Mouse (Mus musculus) myocyte (in vitro differentiated cells): Measurements from ENCODE around the gene Rchy1. TPM values are rescaled to one million over a fixed set of nuclear protein-coding genes. Genes with fewer than 3 reads are reported as not detected.

Experiments used
- H3K27me3 ChIP-seq: one replicate; pipeline ENCODE4 v1.6.1; 2011; ENCODE audit not compliant: control insufficient read depth, insufficient read depth, insufficient read length
- H3K36me3 ChIP-seq: one replicate; pipeline ENCODE4 v1.6.1; 2011; ENCODE audit not compliant: control insufficient read depth, insufficient read depth
- H3K4me2 ChIP-seq: one replicate; pipeline ENCODE4 v1.6.1; 2011; ENCODE audit warnings: low read depth, control low read depth
- H3K4me3 ChIP-seq: one replicate; pipeline ENCODE4 v1.5.1; 2011; ENCODE audit warnings: mild to moderate bottlenecking, control low read depth, moderate library complexity
- H3K79me2 ChIP-seq: one replicate; pipeline ENCODE4 v1.6.1; 2011; ENCODE audit not compliant: control insufficient read depth, insufficient read depth
- H3ac ChIP-seq: one replicate; pipeline ENCODE4 v1.6.1; 2011; ENCODE audit not compliant: control insufficient read depth, insufficient read length
- CEBPB ChIP-seq: IDR thresholded peaks from 2 replicates; pipeline ENCODE4 v1.6.1; 2011; ENCODE audit warnings: mild to moderate bottlenecking, moderate library complexity; ENCODE audit not compliant: poor library complexity, insufficient read depth, severe bottlenecking
- E2F4 ChIP-seq: IDR thresholded peaks from one replicate; pipeline ENCODE4 v1.6.1; 2011; ENCODE audit warnings: mild to moderate bottlenecking, control low read depth, moderate library complexity; ENCODE audit not compliant: insufficient read depth
- MAX ChIP-seq: IDR thresholded peaks from one replicate; pipeline ENCODE4 v1.6.1; 2011; ENCODE audit warnings: low read depth, mild to moderate bottlenecking, control low read depth
- MYOD1 ChIP-seq, 3 experiments: IDR thresholded peaks; one replicate each; pipeline ENCODE4 v1.6.1; 2011; ENCODE audit warnings: control low read depth in 2 of 3, low read depth in 2 of 3, mild to moderate bottlenecking in 2 of 3, moderate library complexity in 1 of 3; ENCODE audit not compliant: insufficient read length in 2 of 3, control insufficient read depth in 1 of 3
- MYOG ChIP-seq, 3 experiments: IDR thresholded peaks; one replicate each; pipeline ENCODE4 v1.6.1; 2011; ENCODE audit warnings: control low read depth in 2 of 3, low read depth in 2 of 3, mild to moderate bottlenecking in 2 of 3; ENCODE audit not compliant: insufficient read length in 2 of 3, control insufficient read depth in 1 of 3, insufficient read depth in 1 of 3
- POLR2A ChIP-seq: IDR thresholded peaks from one replicate; pipeline ENCODE4 v1.6.1; 2011; ENCODE audit warnings: low read depth, mild to moderate bottlenecking, control low read depth, moderate library complexity; ENCODE audit not compliant: insufficient read length
- POLR2AphosphoS2 ChIP-seq: IDR thresholded peaks from one replicate; pipeline ENCODE4 v1.6.1; 2011; ENCODE audit warnings: low read depth, control low read depth; ENCODE audit not compliant: insufficient read length
- REST ChIP-seq: IDR thresholded peaks from one replicate; pipeline ENCODE4 v1.6.1; 2011; ENCODE audit warnings: mild to moderate bottlenecking, control low read depth, moderate library complexity; ENCODE audit not compliant: insufficient read depth, insufficient read length
- SRF ChIP-seq: IDR thresholded peaks from one replicate; pipeline ENCODE4 v1.6.1; 2011; ENCODE audit warnings: low read depth; ENCODE audit not compliant: control insufficient read depth, insufficient read length
- TCF12 ChIP-seq: IDR thresholded peaks from one replicate; pipeline ENCODE4 v1.6.1; 2011; ENCODE audit warnings: mild to moderate bottlenecking, control low read depth; ENCODE audit not compliant: poor library complexity, insufficient read depth, severe bottlenecking
- TCF3 ChIP-seq: IDR thresholded peaks from one replicate; pipeline ENCODE4 v1.6.1; 2011; ENCODE audit warnings: low read depth, control low read depth; ENCODE audit not compliant: insufficient read length
- USF1 ChIP-seq: IDR thresholded peaks from one replicate; pipeline ENCODE4 v1.6.1; 2011; ENCODE audit warnings: low read depth, mild to moderate bottlenecking, control low read depth, moderate library complexity
- polyA plus RNA-seq: library from polyadenylated mRNA; unstranded; fragments of >200 nt; fragmentation: generic; extraction: Trizol; gene quantifications from one replicate; pipeline ENCODE4 v1.2.1, GENCODE M21; 2012; ENCODE audit warnings: missing spikeins

The Rchy1 gene
- polyA plus RNA-seq, 1 experiment = 29.8 TPM

- no peak within 1 kb of the TSS for H3ac ChIP-seq
- no peak within 1 kb of the TSS for H3K4me2 ChIP-seq
- H3K4me3 ChIP-seq = no peak within 1 kb of the TSS
- H3K27me3 ChIP-seq = no peaks in the 10 kb centered on the region
- H3K79me2 ChIP-seq = no peaks in the 10 kb centered on the region
- no peaks in the 10 kb centered on the region for H3K36me3 ChIP-seq
- no peak for TF ChIP-seq MYOG (IDR thresholded peaks at IDR 0.05; ENCODE audit: control insufficient read depth in 1 of 3, insufficient read depth in 1 of 3, insufficient read length in 2 of 3, low read depth in 2 of 3)
- TF ChIP-seq SRF = no peak
- TF ChIP-seq MAX = no peak
- no peak for TF ChIP-seq POLR2A
- no peak for TF ChIP-seq USF1
- TF ChIP-seq CEBPB = no peak
- TF ChIP-seq REST = no peak
- no peak for TF ChIP-seq MYOD1 (IDR thresholded peaks at IDR 0.05; ENCODE audit: control insufficient read depth in 1 of 3, insufficient read length in 2 of 3, low read depth in 2 of 3)
- no peak for TF ChIP-seq E2F4
- TF ChIP-seq TCF12 = no peak
- TF ChIP-seq TCF3 = no peak
Observed at GRCm38 (mm10) chr5:91987236-91987635, 24.4 kb upstream of the Rchy1 start, which contains the start of gene Odaph. Gene Odaph, plus strand, starts transcription at chr5:91987475.

GRCm38 (mm10) chr5:91985721-91986120, 22.9 kb upstream of the Rchy1 start:
- TF ChIP-seq SRF (no peak), POLR2AphosphoS2 (no peak), TCF3 (no peak), MAX (no peak), MYOD1 (IDR thresholded peaks at IDR 0.05; ENCODE audit: control insufficient read depth in 1 of 3, insufficient read length in 2 of 3, low read depth in 2 of 3) (no peak), REST (no peak), CEBPB (no peak), TCF12 (no peak), MYOG (IDR thresholded peaks at IDR 0.05; ENCODE audit: control insufficient read depth in 1 of 3, insufficient read depth in 1 of 3, insufficient read length in 2 of 3, low read depth in 2 of 3) (no peak), E2F4 (no peak)
- H3K79me2 ChIP-seq = no peaks in the 10 kb centered on the region
- no peaks in the 10 kb centered on the region for H3K27me3 ChIP-seq
- H3K4me3 ChIP-seq = no peak overlapping the region
- H3ac ChIP-seq = no peak overlapping the region
- no peaks in the 10 kb centered on the region for H3K36me3 ChIP-seq
- no peak overlapping the region for H3K4me2 ChIP-seq

DNA sequence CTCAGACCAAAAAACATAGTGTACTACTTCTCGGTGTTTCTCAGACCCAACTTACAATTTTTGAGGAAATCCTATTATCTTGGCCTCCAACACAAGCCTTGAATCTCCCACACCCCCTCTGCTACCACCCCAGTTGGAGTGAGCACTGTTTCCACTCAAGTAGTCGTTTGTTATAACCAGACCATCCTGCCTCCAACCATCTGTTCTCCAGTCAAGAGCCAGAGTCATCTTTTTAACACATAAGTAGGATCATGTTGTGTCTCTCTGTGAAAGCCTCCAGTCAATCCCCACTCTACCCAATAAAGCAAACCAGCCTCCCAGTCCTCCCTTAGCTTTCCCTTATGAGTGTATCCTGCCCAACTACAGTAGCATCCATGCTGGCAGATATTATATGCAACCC, 20.6 kb upstream of the Rchy1 start:
- Histone ChIP-seq H3ac (no peak overlapping the region), H3K27me3 (no peaks in the 10 kb centered on the region), H3K79me2 (no peaks in the 10 kb centered on the region), H3K4me2 (no peak overlapping the region), H3K36me3 (no peaks in the 10 kb centered on the region), H3K4me3 (no peak overlapping the region)
- TF ChIP-seq POLR2AphosphoS2 (no peak), TCF12 (no peak), TCF3 (no peak), CEBPB (no peak), REST (no peak), SRF (no peak), MYOG (IDR thresholded peaks at IDR 0.05; ENCODE audit: control insufficient read depth in 1 of 3, insufficient read depth in 1 of 3, insufficient read length in 2 of 3, low read depth in 2 of 3) (no peak), E2F4 (no peak), MAX (no peak), POLR2A (no peak), USF1 (no peak), MYOD1 (IDR thresholded peaks at IDR 0.05; ENCODE audit: control insufficient read depth in 1 of 3, insufficient read length in 2 of 3, low read depth in 2 of 3) (no peak)

- Histone ChIP-seq H3K79me2 (no peaks in the 10 kb centered on the region), H3K4me3 (no peak overlapping the region), H3ac (no peak overlapping the region), H3K4me2 (no peak overlapping the region), H3K36me3 (no peaks in the 10 kb centered on the region), H3K27me3 (no peaks in the 10 kb centered on the region)
- no peak for TF ChIP-seq CEBPB
- TF ChIP-seq MYOG (IDR thresholded peaks at IDR 0.05; ENCODE audit: control insufficient read depth in 1 of 3, insufficient read depth in 1 of 3, insufficient read length in 2 of 3, low read depth in 2 of 3) = no peak
- no peak for TF ChIP-seq MYOD1 (IDR thresholded peaks at IDR 0.05; ENCODE audit: control insufficient read depth in 1 of 3, insufficient read length in 2 of 3, low read depth in 2 of 3)
- TF ChIP-seq POLR2AphosphoS2 = no peak
- TF ChIP-seq SRF = no peak
- no peak for TF ChIP-seq MAX
- TF ChIP-seq E2F4 = no peak
- TF ChIP-seq REST = no peak
- TF ChIP-seq USF1 = no peak
- TF ChIP-seq POLR2A = no peak
- TF ChIP-seq TCF3 = no peak
- TF ChIP-seq TCF12 = no peak
Observed at GRCm38 (mm10) chr5:91981176-91981840, 18.4 kb upstream of the Rchy1 start.

DNA sequence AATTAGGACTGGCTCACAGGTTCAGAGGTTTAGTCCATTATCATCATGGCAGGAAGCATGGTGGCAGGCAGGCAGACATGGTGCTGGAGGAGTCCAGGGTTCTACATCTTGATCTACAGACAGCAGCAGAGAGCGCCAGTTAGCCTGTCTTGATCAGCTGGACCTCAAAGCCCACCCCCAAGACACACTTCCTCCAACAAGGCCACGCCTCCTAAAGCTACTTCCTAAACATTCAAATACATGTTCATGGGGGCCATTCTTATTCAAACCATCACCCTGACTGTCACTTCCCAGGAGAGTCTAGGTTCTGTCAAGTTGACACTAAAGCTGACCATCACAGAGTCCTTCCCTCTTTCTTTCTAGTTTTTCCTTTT, 14.5 kb upstream of the Rchy1 start:
- Histone ChIP-seq H3K4me2 (no peak overlapping the region), H3ac (no peak overlapping the region), H3K27me3 (no peaks in the 10 kb centered on the region), H3K4me3 (no peak overlapping the region), H3K36me3 (no peaks in the 10 kb centered on the region), H3K79me2 (no peaks in the 10 kb centered on the region)
- TF ChIP-seq POLR2A = no peak
- TF ChIP-seq E2F4 = no peak
- TF ChIP-seq TCF12 = no peak
- TF ChIP-seq MAX = no peak
- TF ChIP-seq POLR2AphosphoS2 = no peak
- TF ChIP-seq REST = no peak
- TF ChIP-seq MYOD1 (IDR thresholded peaks at IDR 0.05; ENCODE audit: control insufficient read depth in 1 of 3, insufficient read length in 2 of 3, low read depth in 2 of 3) = no peak
- no peak for TF ChIP-seq USF1
- no peak for TF ChIP-seq SRF
- no peak for TF ChIP-seq CEBPB
- no peak for TF ChIP-seq TCF3
- TF ChIP-seq MYOG (IDR thresholded peaks at IDR 0.05; ENCODE audit: control insufficient read depth in 1 of 3, insufficient read depth in 1 of 3, insufficient read length in 2 of 3, low read depth in 2 of 3) = no peak
